Mouse (Mus musculus): ENCODE results near the gene Mettl13. TPM values are rescaled to one million over a fixed set of nuclear protein-coding genes. Genes with fewer than 3 reads are reported as not detected.

Mettl13 gene
- polyA plus RNA-seq (2014; fragmentation: Illumina TruSeq; extraction: RNeasy Lipid Tissue Mini Kit (QIAGEN cat#74804); ENCODE audit: low read depth, low replicate concordance) = 1.7 TPM

GRCm38 (mm10) chr1:162548016-162548916, at the start of gene Mettl13:
TSS of gene Mettl13 (minus strand) at chr1:162548551.

GRCm38 (mm10) chr1:162570260-162570748, 22.0 kb upstream of the Mettl13 start, which contains the start of gene Vamp4:
TSS of gene Vamp4 (plus strand) at chr1:162570515.

Other genes with a start within 250 kb of the Mettl13 start
- gene Dnm3, start 70.5 kb downstream of the Mettl13 start, polyA plus RNA-seq (2014; fragmentation: Illumina TruSeq; extraction: RNeasy Lipid Tissue Mini Kit (QIAGEN cat#74804); ENCODE audit: low read depth, low replicate concordance) = 17.5 TPM
- 117 TPM for gene Vamp4, start 22.0 kb upstream of the Mettl13 start, polyA plus RNA-seq (2014; fragmentation: Illumina TruSeq; extraction: RNeasy Lipid Tissue Mini Kit (QIAGEN cat#74804); ENCODE audit: low read depth, low replicate concordance)
- gene Myoc, start 90.6 kb upstream of the Mettl13 start, polyA plus RNA-seq (2014; fragmentation: Illumina TruSeq; extraction: RNeasy Lipid Tissue Mini Kit (QIAGEN cat#74804); ENCODE audit: low read depth, low replicate concordance) = 0.20 TPM
- gene Myocos, start 109.7 kb upstream of the Mettl13 start, polyA plus RNA-seq (2014; fragmentation: Illumina TruSeq; extraction: RNeasy Lipid Tissue Mini Kit (QIAGEN cat#74804); ENCODE audit: low read depth, low replicate concordance) = not detected
- 35.7 TPM for gene Prrc2c, start 192.0 kb upstream of the Mettl13 start, polyA plus RNA-seq (2014; fragmentation: Illumina TruSeq; extraction: RNeasy Lipid Tissue Mini Kit (QIAGEN cat#74804); ENCODE audit: low read depth, low replicate concordance)

All from kidney, adult 10 weeks (tissue).